Mouse (Mus musculus) gastrocnemius, postnatal 25 days (tissue): ENCODE measurements at regions not wholly inside any gene's neighbourhood (a gene's known extent, or its start where the extent isn't known, plus 50 kb on each side); places are given as distances from the start of the nearest gene placed in this dataset.

Experiments used
- DNase-seq: peaks from one replicate; pipeline ENCODE4 v3.0.0; 2022

- DNase-seq: no peak
Observed at GRCm38 (mm10) chr7:83482671-83483304, 101.9 kb upstream of the Tmc3 start.

GRCm38 (mm10) chr7:83486156-83486750 lies 98.5 kb upstream of the Tmc3 start:
- no peak for DNase-seq

GRCm38 (mm10) chr7:83489790-83490189 lies 94.9 kb upstream of the Tmc3 start:
- no peak for DNase-seq

GRCm38 (mm10) chr7:83504996-83505645 lies 79.6 kb upstream of the Tmc3 start:
- DNase-seq: no peak

- DNase-seq: no peak
Observed at GRCm38 (mm10) chr7:83516295-83516694, 68.4 kb upstream of the Tmc3 start.

GRCm38 (mm10) chr7:83521511-83521910 lies 63.2 kb upstream of the Tmc3 start:
- no peak for DNase-seq
